Mouse (Mus musculus) heart, adult 2 months (tissue): ENCODE data around the gene Pomgnt2.

Experiments used
- CTCF ChIP-seq: fragments of 200-600 bp; IDR thresholded peaks from 2 replicates; pipeline ENCODE4 v1.8.1; 2022; ENCODE audit warnings: antibody characterized with exemption, mild to moderate bottlenecking, moderate library complexity
- EP300 ChIP-seq: fragments of 200-500 bp; IDR thresholded peaks from 2 replicates; pipeline ENCODE4 v1.6.1; 2011; ENCODE audit warnings: low read depth, low read length, control low read depth; ENCODE audit not compliant: insufficient read depth
- POLR2A ChIP-seq: fragments of 200-500 bp; IDR thresholded peaks from 2 replicates; pipeline ENCODE4 v1.6.1; 2011; ENCODE audit warnings: mild to moderate bottlenecking, low read depth, low read length, control low read depth; ENCODE audit not compliant: insufficient read depth

DNA sequence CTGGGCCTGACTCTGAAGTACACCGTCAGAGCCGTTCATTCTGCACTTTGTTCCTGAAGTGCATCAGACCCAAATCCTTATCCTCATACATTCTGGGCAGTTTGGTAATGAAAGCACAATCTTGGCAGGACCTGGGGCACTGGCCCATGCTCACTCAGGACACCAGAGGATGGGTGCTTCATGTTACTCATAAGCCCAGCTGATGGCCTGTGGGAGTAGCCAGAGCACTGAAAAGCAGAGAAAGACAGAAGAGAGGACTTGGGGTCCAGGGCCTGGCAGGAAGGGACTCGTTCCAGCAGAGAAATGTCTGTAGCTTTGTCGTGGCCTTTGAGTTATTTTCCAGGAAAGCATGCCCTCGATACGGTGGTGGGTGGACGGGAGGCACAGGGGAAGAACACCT is 32.9 kb upstream of the Pomgnt2 start:
- TF ChIP-seq POLR2A (no peak), CTCF (no peak), EP300 (no peak)
